Mouse (Mus musculus) heart, postnatal 36 days (tissue): ENCODE data around the gene Kdelr3. TPM values are rescaled to one million over a fixed set of nuclear protein-coding genes. Genes with fewer than 3 reads are reported as not detected.
A peak's percentile ranks its signal among the peaks of the same experiment; 100 is the strongest.

Experiments
- DNase-seq, 2 experiments: peaks; one replicate each; pipeline ENCODE4 v3.0.0; 2021 to 2022
- intact Hi-C: fragments of 180-260 bp; cut with DNase I; formaldehyde crosslinking; loops from one replicate; pipeline ENCODE4 v1.15.1; 2025
- total RNA-seq, 2 experiments: library from RNA; stranded (reverse); gene quantifications; 2 replicates each; pipeline ENCODE4 v1.2.3; 2021

Kdelr3 gene
- total RNA-seq, 2 experiments from 2014 or later = 6.5 to 7.2 TPM

DNA sequence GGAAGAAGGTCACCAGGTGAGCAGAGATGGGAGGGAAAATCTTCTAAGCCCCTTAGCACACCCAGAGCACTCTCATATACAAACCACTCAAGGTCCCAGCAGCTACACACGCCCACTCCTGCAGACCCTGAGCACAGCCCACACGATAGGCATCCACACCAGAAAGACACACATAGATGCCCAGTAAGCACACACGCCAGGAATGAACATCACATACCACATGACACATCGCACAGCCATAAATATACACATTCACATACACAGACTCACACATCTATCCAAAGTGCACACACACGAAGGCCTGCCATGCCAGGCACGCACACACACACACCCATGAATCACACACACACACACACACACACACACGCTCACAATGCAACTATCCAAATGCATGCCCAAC is 5.8 kb upstream of the Kdelr3 start:
- intact Hi-C loops = no loop called here
- DNase-seq = no peak

DNA sequence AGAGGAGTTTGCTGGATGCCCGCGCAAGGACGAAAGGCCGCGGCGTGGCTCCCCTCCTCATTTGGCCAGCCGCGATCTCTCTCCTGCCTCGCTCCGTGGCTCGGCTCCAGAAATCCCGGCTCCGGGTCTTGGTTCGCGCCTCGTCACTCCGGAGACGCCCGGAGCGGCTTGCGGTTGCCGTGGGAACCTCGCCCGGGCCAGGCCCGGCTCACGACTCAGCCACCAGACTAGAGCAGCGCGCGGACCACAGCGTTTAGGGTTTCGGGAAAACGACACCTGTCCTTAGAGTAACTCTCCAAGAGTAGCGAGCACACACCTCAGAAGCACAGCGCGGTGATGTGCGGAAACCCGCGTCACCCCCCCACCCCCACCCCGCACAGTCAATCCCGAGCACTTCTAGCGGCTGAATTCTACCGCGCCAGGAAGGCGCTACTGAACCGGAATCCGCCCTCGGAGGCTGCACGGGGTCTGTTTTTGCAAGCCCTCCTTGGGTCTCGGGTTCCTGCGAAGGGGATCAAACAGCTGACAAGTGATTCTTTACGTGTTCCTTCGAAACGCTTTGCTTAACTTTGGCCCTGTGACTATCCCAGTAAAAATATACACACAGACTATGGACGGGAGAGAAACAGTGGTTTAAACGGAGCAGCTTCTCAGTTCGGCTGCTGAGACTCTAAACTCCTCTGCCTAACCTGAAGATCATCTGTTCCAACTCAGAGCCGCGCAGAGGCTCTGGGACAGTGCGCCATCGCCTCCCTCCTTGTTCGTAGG is 4.5 kb upstream of the Kdelr3 start:
- DNase-seq = peak; percentile 81 to 85
- intact Hi-C loops = no loop called here

GRCm38 (mm10) chr15:79513940-79514339 is 2.3 kb upstream of the Kdelr3 start:
- DNase-seq = no peak

GRCm38 (mm10) chr15:79517710-79518109 is 1.5 kb downstream of the Kdelr3 start:
- intact Hi-C loops = no loop called here
- DNase-seq = no peak

More at GRCm38 (mm10) chr15:79513940-79514339, 2.3 kb upstream of the Kdelr3 start:
- intact Hi-C loops = no loop called here

- intact Hi-C loops = no loop called here
- no peak for DNase-seq
Observed at GRCm38 (mm10) chr15:79518571-79518970, 2.4 kb downstream of the Kdelr3 start.

GRCm38 (mm10) chr15:79519400-79520220 is 3.4 kb downstream of the Kdelr3 start:
- DNase-seq = no peak
- intact Hi-C loops = no loop called here

DNA sequence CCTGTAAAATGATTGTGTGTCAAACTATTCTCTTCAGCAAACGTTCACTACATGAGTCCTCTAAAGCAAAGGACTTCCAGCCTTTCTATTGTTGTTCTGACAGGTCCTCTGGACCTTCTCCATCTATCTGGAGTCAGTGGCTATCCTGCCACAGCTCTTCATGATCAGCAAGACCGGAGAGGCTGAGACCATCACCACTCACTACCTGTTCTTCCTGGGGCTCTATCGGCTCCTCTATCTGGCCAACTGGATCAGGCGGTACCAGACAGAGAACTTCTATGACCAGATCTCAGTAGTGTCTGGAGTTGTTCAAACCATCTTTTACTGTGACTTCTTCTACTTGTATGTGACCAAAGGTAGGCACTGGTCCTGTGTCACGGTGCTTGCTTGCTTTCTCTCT is 9.4 kb downstream of the Kdelr3 start:
- DNase-seq = no peak
- intact Hi-C loops = no loop called here

DNA sequence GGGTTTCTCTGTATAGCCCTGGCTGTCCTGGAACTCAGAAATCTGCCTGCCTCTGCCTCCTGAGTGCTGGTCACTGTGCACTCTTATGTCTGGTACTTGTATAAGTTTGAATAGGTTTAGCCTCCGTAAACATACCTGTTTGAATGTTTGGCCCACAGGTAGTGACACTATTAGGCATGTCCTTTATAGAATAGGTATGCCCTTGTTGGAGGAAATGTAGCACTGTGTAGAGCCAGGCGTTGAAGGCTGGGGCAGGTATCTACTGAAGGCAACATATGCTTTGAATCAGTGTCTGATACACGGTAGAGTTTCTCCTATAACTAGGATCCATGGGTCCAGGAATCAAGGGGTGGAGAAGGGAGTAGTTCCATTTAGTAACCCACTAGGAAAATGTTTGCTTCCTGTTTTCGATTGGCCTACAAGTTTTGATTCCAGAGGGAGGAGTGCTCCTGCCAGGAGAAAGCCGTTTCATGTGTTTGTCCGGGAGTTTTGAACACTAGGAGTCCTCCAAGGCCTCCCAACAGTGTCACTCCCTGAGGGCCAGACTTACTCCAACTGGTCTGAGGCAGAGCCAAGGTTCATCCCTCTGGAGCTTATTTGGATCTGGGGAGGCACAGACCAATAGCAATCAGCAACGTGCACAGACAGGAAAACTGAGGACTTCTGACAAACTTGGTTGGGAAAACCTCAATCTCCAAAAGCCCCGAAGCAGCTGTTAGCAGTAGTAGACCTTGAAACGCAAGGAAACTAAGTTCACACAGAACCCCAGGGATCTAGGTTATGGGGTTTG is 10.0 kb downstream of the Kdelr3 start:
- DNase-seq = peak; percentile 45 to 48
- intact Hi-C loops = loop anchor here (2.0 kb wide), 1 partner anchor 15 kb away; no protein-coding TSS in a partner anchor

DNA sequence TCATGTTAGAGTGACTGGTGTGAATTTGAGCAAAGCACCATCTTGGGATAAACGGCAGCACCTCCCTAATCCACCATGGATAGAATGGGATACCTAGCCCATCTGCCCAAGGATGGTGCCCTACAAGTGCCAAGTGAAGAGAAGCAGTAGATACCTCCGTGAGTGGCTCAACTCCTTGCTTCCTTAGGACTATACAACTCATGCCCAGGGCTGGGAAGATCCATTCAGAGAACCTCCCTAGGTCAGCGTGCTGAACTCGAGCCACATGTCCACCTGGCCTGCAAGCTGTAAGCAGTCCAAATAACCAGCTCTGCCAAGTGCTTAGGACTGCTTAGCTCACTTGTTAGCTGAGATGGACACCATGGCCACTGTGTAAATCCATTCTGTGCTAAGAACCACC is 11.0 kb downstream of the Kdelr3 start:
- DNase-seq = no peak
- intact Hi-C loops = loop anchor here (2.0 kb wide), 1 partner anchor 14 kb away; no protein-coding TSS in a partner anchor

DNA sequence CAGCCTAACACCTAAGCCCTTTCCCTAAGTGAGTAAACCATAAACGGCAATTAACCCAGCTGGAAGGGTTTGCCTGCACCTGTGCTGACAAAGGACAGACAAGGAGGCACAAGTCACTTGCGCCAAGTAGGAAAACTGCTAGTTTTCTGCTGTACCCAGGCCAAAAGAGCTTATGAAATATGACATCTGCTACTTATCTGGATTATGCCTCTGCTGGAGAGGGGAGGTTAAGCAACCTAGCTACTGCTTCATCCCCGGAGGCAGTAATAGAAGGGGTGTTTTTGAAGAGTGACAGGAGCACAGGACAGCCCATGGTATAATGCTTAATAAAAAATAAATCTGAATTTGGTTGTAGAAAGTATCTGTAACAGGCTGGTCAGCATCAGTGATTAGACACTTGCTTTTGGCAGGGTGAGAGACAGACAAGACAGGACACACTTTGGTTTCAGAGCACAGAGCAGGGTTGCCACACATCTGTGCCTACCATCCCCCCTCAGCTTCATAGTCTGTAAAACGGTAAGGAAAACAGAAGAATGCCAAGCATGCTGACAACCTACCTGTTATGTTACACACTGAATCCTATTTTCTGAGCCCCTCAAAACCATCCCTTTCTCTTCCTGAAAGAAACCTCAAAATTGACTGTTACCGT is 11.9 kb downstream of the Kdelr3 start:
- intact Hi-C loops = loop anchor here (2.0 kb wide), 1 partner anchor 13 kb away; no protein-coding TSS in a partner anchor
- DNase-seq = no peak

GRCm38 (mm10) chr15:79529935-79530334 is 13.7 kb downstream of the Kdelr3 start:
- DNase-seq = no peak
- intact Hi-C loops = no loop called here

- DNase-seq = no peak
- intact Hi-C loops = no loop called here
Observed at GRCm38 (mm10) chr15:79533796-79534195, 17.6 kb downstream of the Kdelr3 start.

GRCm38 (mm10) chr15:79543968-79544367 is 27.8 kb downstream of the Kdelr3 start:
- no peak for DNase-seq
- intact Hi-C loops = no loop called here

- intact Hi-C loops = no loop called here
- no peak for DNase-seq
Observed at GRCm38 (mm10) chr15:79545496-79545895, 29.3 kb downstream of the Kdelr3 start.

GRCm38 (mm10) chr15:79545921-79546399 is 29.7 kb downstream of the Kdelr3 start:
- peak in 1 of 2 experiments; percentile 76 for DNase-seq
- intact Hi-C loops = no loop called here

DNA sequence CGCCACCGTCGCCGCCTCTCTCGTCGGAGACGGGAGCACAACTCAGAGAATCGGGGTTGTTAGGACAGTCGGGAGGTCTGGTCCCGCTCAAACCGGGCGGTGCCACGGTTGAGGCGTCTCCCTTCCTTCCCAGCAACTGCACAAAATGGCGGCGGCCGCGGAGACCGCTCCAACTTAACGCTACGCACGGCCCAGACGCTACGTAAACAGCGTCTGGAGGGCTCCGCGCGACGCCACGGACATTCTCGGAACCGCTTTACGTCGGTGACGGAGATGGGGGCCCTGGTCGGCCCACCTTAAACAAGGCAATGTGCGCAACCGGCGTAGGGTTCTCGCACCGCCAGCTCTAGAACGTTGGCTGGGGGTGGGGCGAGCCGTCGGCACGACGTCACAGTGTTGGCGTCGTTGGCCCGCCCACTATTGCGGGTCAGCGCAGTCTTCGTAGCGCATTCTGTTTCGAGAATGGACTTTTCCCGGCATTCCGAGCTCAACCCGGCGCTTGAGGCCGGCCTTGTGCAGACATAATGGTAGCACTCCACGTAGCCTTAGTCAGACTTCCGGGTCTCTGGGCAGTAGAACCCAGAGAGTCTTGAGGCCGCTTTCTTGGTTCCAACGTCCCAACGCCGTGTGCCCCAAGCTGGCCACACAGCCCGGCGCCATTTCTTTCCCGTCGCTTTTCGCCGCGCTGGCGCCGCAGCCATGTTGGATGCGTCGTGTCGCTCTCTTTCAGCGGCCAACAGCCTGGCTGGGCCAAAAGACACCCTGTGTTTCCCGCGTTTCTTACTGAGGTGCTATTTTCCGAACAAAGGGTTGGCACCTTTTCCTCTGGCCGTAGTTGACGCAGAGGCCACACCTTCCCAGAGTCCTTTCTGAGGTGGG is 30.4 kb downstream of the Kdelr3 start, which contains the start of gene Ddx17:
TSS of gene Ddx17 (minus strand) at position 332 of the 879 bp plus-strand sequence.
- intact Hi-C loops = no loop called here

DNA sequence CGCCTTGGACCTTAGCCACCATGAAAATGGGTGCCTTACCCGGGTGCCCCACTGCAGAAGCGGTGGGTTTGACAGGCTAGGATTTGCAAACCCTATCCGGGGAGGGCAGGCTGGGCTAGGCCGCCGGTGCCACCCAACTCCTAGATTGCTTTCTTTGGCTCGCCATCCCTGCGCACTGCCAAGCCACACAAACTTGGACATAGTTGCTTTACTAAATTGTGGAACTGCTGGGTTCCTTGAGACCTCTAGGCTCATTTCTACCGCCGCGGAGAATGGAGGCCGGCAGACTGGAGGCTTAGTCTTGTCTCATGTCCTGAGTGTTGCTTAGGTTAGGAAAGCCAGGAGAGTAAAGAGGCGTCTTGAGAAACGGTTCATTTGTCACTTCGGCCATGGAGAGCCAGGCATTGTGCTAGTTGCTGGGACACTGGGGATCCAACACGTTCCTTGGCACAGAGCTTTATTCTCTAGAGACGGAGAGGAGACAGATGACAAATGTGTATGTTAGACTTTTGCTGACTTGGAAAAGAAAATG is 31.1 kb downstream of the Kdelr3 start:
- intact Hi-C loops = no loop called here
- DNase-seq = no peak

More for the DNA sequence above, 30.4 kb downstream of the Kdelr3 start, which contains the start of gene Ddx17:
- peak; percentile 99 to 100 for DNase-seq

DNA sequence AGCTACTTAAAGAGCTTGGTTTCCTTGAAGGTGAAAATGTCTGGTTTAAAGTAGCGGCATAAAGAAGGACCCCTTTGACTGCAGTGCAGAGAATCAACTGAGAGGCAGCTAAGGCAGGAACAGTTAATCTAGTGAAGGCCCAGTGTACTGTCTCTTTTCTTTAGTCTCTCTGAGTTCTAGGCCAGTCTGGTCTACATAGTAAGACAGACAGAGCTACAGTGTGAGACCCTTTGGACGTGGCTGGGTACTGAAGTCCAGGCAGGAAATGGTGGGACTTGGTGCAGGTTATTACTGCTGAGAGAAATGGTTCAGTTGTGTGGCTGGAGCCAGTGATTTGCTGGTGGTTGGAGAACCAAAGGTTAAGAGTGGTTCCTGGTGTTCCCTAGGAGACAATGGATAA is 32.0 kb downstream of the Kdelr3 start:
- intact Hi-C loops = no loop called here
- no peak for DNase-seq

- DNase-seq = no peak
- intact Hi-C loops = loop anchor here (5.0 kb wide), 1 partner anchor 105 kb away; the partner anchor contains the start of genes Cby1 and Fam227a
Observed at GRCm38 (mm10) chr15:79552566-79552965, 36.4 kb downstream of the Kdelr3 start.
